In the genomic region with DNA sequence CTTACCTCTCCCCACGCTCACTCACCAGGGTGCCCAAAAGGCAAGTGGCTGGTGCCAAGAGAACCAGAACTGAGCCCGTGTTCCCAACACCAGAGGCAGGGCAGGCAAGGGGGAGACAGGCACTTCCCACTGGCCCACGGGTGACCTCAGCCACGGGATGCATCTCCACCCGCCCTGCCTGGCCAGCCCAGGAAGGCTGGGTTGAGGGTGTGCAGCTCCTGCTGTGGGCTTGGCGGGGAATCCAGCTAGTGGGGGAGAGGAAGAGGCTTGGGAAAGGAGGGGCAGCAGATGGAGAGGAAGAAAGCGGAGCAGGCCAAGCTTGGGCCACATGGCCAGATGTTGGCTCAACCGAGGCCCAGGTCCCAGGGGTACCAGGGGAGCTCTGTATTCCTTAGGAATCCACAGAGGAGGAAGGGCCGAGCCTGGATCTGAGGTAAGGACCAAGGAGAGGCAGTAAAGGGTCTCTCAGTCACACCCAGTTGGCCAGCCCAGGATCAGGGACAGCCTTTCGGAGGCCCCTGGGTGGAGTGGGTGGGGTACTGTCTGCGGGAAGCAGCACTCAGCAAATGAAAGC, we compare ENCODE assay signal across 8 mouse cellular contexts.
DNase-seq lines count a peak whose midpoint lies in the region; ATAC-seq and TF ChIP-seq lines count a peak whose summit lies in the region.

No protein-coding gene starts in this region.

- peaks cover 21% of the 10 kb centered on the region for H3K4me1 ChIP-seq in lung, embryonic 15.5 days
- no peaks in the 10 kb centered on the region for H3K4me1 ChIP-seq in lung, adult 2 months (ENCODE audit: control insufficient read depth, insufficient read depth, low read length)
- H3K4me1 ChIP-seq in forebrain, embryonic 16.5 days (replicated peaks; ENCODE audit: control insufficient read depth, insufficient read depth, low read length) = peaks cover 14% of the 10 kb centered on the region; the same call in 1 of the 2 replicates
- peaks cover 37% of the 10 kb centered on the region for H3K4me1 ChIP-seq in limb, embryonic 11.5 days (ENCODE audit: control insufficient read depth, insufficient read depth, low read length)

- no peaks in the 10 kb centered on the region for H3K36me3 ChIP-seq in lung, embryonic 15.5 days
- no peaks in the 10 kb centered on the region for H3K36me3 ChIP-seq in forebrain, embryonic 16.5 days (ENCODE audit: control insufficient read depth, insufficient read depth)
- H3K36me3 ChIP-seq in limb, embryonic 11.5 days (ENCODE audit: control insufficient read depth, insufficient read depth, low read length) = no peaks in the 10 kb centered on the region

- ATAC-seq in lung, embryonic 15.5 days (ENCODE audit: borderline replicate concordance, extremely low read depth, low FRiP score, low TSS enrichment) = peak; percentile 51
- no peak for ATAC-seq in forebrain, embryonic 16.5 days
- ATAC-seq in limb, embryonic 11.5 days (ENCODE audit: insufficient number of reproducible peaks, low FRiP score, low TSS enrichment, low read depth) = peak; percentile 51; the same call in 1 of the 2 replicates
- no peak for ATAC-seq in erythroblast, adult 5-6 weeks (replicated peaks; ENCODE audit: low FRiP score, poor library complexity, severe bottlenecking)

- H3K4me3 ChIP-seq in lung, embryonic 15.5 days = no peak overlapping the region
- no peak overlapping the region for H3K4me3 ChIP-seq in lung, adult 2 months (replicated peaks; ENCODE audit: extremely low read depth, low read depth, low read length)
- H3K4me3 ChIP-seq in forebrain, embryonic 16.5 days (replicated peaks; ENCODE audit: low read length) = no peak overlapping the region
- no peak overlapping the region for H3K4me3 ChIP-seq in limb, embryonic 11.5 days (ENCODE audit: low read depth, low read length)

- no peak overlapping the region for H3K4me2 ChIP-seq in lung, embryonic 15.5 days
- H3K4me2 ChIP-seq in forebrain, embryonic 16.5 days (ENCODE audit: low read length) = no peak overlapping the region
- no peak overlapping the region for H3K4me2 ChIP-seq in limb, embryonic 11.5 days (ENCODE audit: low read depth, severe bottlenecking)

- H3K27me3 ChIP-seq in lung, embryonic 15.5 days = no peaks in the 10 kb centered on the region
- H3K27me3 ChIP-seq in forebrain, embryonic 16.5 days (replicated peaks; ENCODE audit: control insufficient read depth, insufficient read depth, low read length) = no peaks in the 10 kb centered on the region
- H3K27me3 ChIP-seq in limb, embryonic 11.5 days (ENCODE audit: control insufficient read depth, insufficient read depth, low read length) = no peaks in the 10 kb centered on the region

- TF ChIP-seq CTCF in lung, adult 2 months (IDR thresholded peaks at IDR 0.05; ENCODE audit: insufficient read depth, low read length) = no peak

- WGBS in lung, embryonic 15.5 days = 33% methylated on average over 11 of the region's 11 CpGs
- 31% methylated on average over 11 of the region's 11 CpGs for WGBS in lung, adult 2 months
- WGBS in forebrain, embryonic 16.5 days = 64% methylated on average over 11 of the region's 11 CpGs
- 27% methylated on average over 11 of the region's 11 CpGs for WGBS in limb, embryonic 11.5 days

- H3K9ac ChIP-seq in lung, embryonic 15.5 days = no peak overlapping the region
- H3K9ac ChIP-seq in forebrain, embryonic 16.5 days (replicated peaks; ENCODE audit: low read depth, low read length) = peak overlapping the region; percentile 12
- no peak overlapping the region for H3K9ac ChIP-seq in limb, embryonic 11.5 days (ENCODE audit: low read length)

- TF ChIP-seq POLR2A in lung, adult 2 months (IDR thresholded peaks at IDR 0.05; ENCODE audit: borderline replicate concordance, extremely low read depth, low read depth, low read length) = no peak

- DNase-seq in lung, adult 2 months = no peak
- DNase-seq in heart, postnatal 36 days = peak; percentile 64 to 76
- peak; percentile 39 for DNase-seq in limb, embryonic 11.5 days (ENCODE audit: low spot score)
- peak; percentile 26 to 44 for DNase-seq in urinary bladder, postnatal 36 days (ENCODE audit: low spot score in 2 of 2)
- DNase-seq in natural killer cell, adult 2 months (ENCODE audit: low spot score in 2 of 2) = no peak

- intact Hi-C loops in heart, postnatal 36 days (cut with DNase I) = loop anchor here (5.0 kb wide), 1 partner anchor 153 kb away; the partner anchor contains the start of gene Zfp423

- no peaks in the 10 kb centered on the region for H3K9me3 ChIP-seq in lung, embryonic 15.5 days
- no peaks in the 10 kb centered on the region for H3K9me3 ChIP-seq in forebrain, embryonic 16.5 days (ENCODE audit: control insufficient read depth, low read length)
- no peaks in the 10 kb centered on the region for H3K9me3 ChIP-seq in limb, embryonic 11.5 days (ENCODE audit: control insufficient read depth, low read length)

- no peak overlapping the region for H3K27ac ChIP-seq in lung, embryonic 15.5 days
- H3K27ac ChIP-seq in forebrain, embryonic 16.5 days (ENCODE audit: low read length) = no peak overlapping the region
- no peak overlapping the region; the same call in 1 of the 2 replicates for H3K27ac ChIP-seq in limb, embryonic 11.5 days (replicated peaks; ENCODE audit: low read depth, low read length)

Comparison
In these comparisons a context has a peak if more than half of its experiments do, and no peak if none do; other contexts are left out.
1. ATAC-seq: peak in lung, embryonic 15.5 days (single experiment) and limb, embryonic 11.5 days (single experiment); none in forebrain, embryonic 16.5 days (single experiment) and erythroblast, adult 5-6 weeks (single experiment).
2. DNase-seq: peak in heart, postnatal 36 days (2 of 2), limb, embryonic 11.5 days (single experiment) and urinary bladder, postnatal 36 days (2 of 2); none in lung, adult 2 months (single experiment) and natural killer cell, adult 2 months (0 of 2).